ENCODE assay signal across 13 mouse cellular contexts in genomic region chr7:45167761-45168445, GRCm38 (mm10). TPM values are rescaled to one million over a fixed set of nuclear protein-coding genes. Genes with fewer than 3 reads are reported as not detected.
DNase-seq lines count a peak whose midpoint lies in the region; ATAC-seq and TF ChIP-seq lines count a peak whose summit lies in the region.
"Had no signal": no experiment of that assay in that cellular context is flagged by ENCODE, and none has a peak within 500 bp of the region (broad histone marks: within the 10 kb centered on the region; RNA-seq: fewer than 3 reads in every experiment).

No protein-coding gene starts in this region.

- peaks cover 27% of the 10 kb centered on the region for H3K4me1 ChIP-seq in hindbrain, embryonic 13.5 days (replicated peaks)
- H3K4me1 ChIP-seq in midbrain, postnatal 0 days (ENCODE audit: insufficient read depth, low read length), result peaks cover 7% of the 10 kb centered on the region; the same call in 1 of the 2 replicates

- intact Hi-C loops in left cerebral cortex, adult 2 months (cut with DNase I), result loop anchor here (2.0 kb wide), 1 partner anchor 89 kb away; no protein-coding TSS in a partner anchor
- intact Hi-C loops in left cerebral cortex, postnatal 10 days (cut with DNase I), result loop anchor here (10.0 kb wide), 1 partner anchor 197 kb away; the partner anchor contains the start of gene Ppfia3

- peaks cover 99% of the 10 kb centered on the region for H3K27me3 ChIP-seq in hindbrain, embryonic 13.5 days
- H3K27me3 ChIP-seq in midbrain, postnatal 0 days (ENCODE audit: insufficient read depth, low read length), result peaks cover 58% of the 10 kb centered on the region

- peak overlapping the region; percentile 43 for H3K4me3 ChIP-seq in left cerebral cortex, adult 2 months
- H3K4me3 ChIP-seq in hindbrain, embryonic 13.5 days, result 0 out of 2 replicates have a peak overlapping the region, but pooled peaks have one; percentile 5
- H3K4me3 ChIP-seq in midbrain, postnatal 0 days (ENCODE audit: low read depth, low read length), result 0 out of 2 replicates have a peak overlapping the region, but pooled peaks have one; percentile 17
- H3K4me3 ChIP-seq: myocyte had no signal

- no peak for ATAC-seq in hindbrain, embryonic 13.5 days (ENCODE audit: low FRiP score)
- no peak for ATAC-seq in midbrain, postnatal 0 days (ENCODE audit: low FRiP score)

- H3K9ac ChIP-seq in hindbrain, embryonic 13.5 days, result peak overlapping the region; percentile 39
- H3K9ac ChIP-seq in midbrain, postnatal 0 days (replicated peaks; ENCODE audit: low read length, poor library complexity, severe bottlenecking), result no peak overlapping the region

- H3K36me3 ChIP-seq in hindbrain, embryonic 13.5 days, result no peaks in the 10 kb centered on the region
- H3K36me3 ChIP-seq in midbrain, postnatal 0 days (ENCODE audit: insufficient read depth, low read length), result no peaks in the 10 kb centered on the region

- no peak for TF ChIP-seq CTCF in left cerebral cortex, adult 2 months (IDR thresholded peaks at IDR 0.05)
- no peak for TF ChIP-seq CTCF in midbrain, postnatal 0 days (IDR thresholded peaks at IDR 0.05)

- WGBS in hindbrain, embryonic 13.5 days, result 2% methylated on average over 19 of the region's 19 CpGs
- 4% methylated on average over 19 of the region's 19 CpGs for WGBS in midbrain, postnatal 0 days

- peak in 1 of 2 experiments; percentile 65 for DNase-seq in left cerebral cortex, adult 2 months (ENCODE audit: extremely low spot score in 1 of 2, low spot score in 2 of 2)
- no peak for DNase-seq in left cerebral cortex, postnatal 10 days (ENCODE audit: extremely low spot score in 1 of 2, low spot score in 2 of 2)
- DNase-seq in cerebellum, adult 9-11 months, result peak; percentile 90
- no peak for DNase-seq in midbrain, postnatal 0 days (ENCODE audit: low spot score)
- no peak for DNase-seq in adrenal gland, postnatal 14 days
- no peak for DNase-seq in kidney, adult 9 months
- DNase-seq in c-Kit-positive CD71-positive TER-119-positive erythroid progenitor cells, embryonic 14.5 days (ENCODE audit: low spot score), result no peak
- DNase-seq: lung, adult 18-20 months had no signal

- peak overlapping the region; percentile 93 for H3K27ac ChIP-seq in left cerebral cortex, adult 2 months
- no peak overlapping the region for H3K27ac ChIP-seq in hindbrain, embryonic 13.5 days
- H3K27ac ChIP-seq in midbrain, postnatal 0 days (ENCODE audit: low read depth, low read length), result no peak overlapping the region

- H3K4me2 ChIP-seq in hindbrain, embryonic 13.5 days, result 0 out of 2 replicates have a peak overlapping the region, but pooled peaks have one; percentile 11
- peak overlapping the region; percentile 9; the same call in 1 of the 2 replicates for H3K4me2 ChIP-seq in midbrain, postnatal 0 days (ENCODE audit: low read depth, low read length, poor library complexity, severe bottlenecking)

- 0 out of 2 replicates have a peak, but pooled peaks cover 5% of the 10 kb centered on the region for H3K9me3 ChIP-seq in hindbrain, embryonic 13.5 days
- no peaks in the 10 kb centered on the region for H3K9me3 ChIP-seq in midbrain, postnatal 0 days (ENCODE audit: low read length)

RNA-seq across cellular contexts. Expression of gene Slc17a7, which starts 4.2 kb away (rescaled TPM):
- total RNA-seq in left cerebral cortex, adult 2 months (2021), result 1,000 to 10,000 TPM; 1,255 to 1,327 TPM
- total RNA-seq in left cerebral cortex, postnatal 10 days (2021), result 1,000 to 10,000 TPM; 1,057 to 1,070 TPM
- 0.42 and 0.62 TPM in 2 replicates for polyA plus RNA-seq in hindbrain, embryonic 13.5 days (2015; fragmentation: Nextera tagmentation; extraction: Ambion mirVana)
- 1.9 and 2.5 TPM in 2 replicates for total RNA-seq in midbrain, postnatal 0 days (2014; rRNA removed)
- 0.95 and 0.96 TPM in 2 replicates for polyA plus RNA-seq in midbrain, postnatal 0 days (2015; fragmentation: Nextera tagmentation; extraction: Ambion mirVana)
- total RNA-seq in adrenal gland, postnatal 14 days (2021), result 0.22 and 0.79 TPM in 2 replicates
- total RNA-seq: hematopoietic stem cell, adult 5-6 weeks had no signal

RNA-seq across cellular contexts. Expression of gene Gfy, which starts 11.5 kb away (rescaled TPM):
- total RNA-seq in left cerebral cortex, adult 2 months (2021), result under 1 TPM in 1 of 2 experiments, not detected in 1; 0.29 TPM
- under 1 TPM in 1 of 2 experiments, not detected in 1; 0.17 TPM for total RNA-seq in left cerebral cortex, postnatal 10 days (2021)
- not detected in 2 replicates for polyA plus RNA-seq in hindbrain, embryonic 13.5 days (2015; fragmentation: Nextera tagmentation; extraction: Ambion mirVana)
- total RNA-seq in midbrain, postnatal 0 days (2014; rRNA removed), result not detected in 2 replicates
- polyA plus RNA-seq in midbrain, postnatal 0 days (2015; fragmentation: Nextera tagmentation; extraction: Ambion mirVana), result 0.11 and 0.51 TPM in 2 replicates
- not detected in 2 replicates for total RNA-seq in adrenal gland, postnatal 14 days (2021)
- total RNA-seq: gastrocnemius, adult 8-10 months; hematopoietic stem cell, adult 5-6 weeks had no signal

RNA-seq across cellular contexts. Expression of gene Pth2, which starts 12.9 kb away (rescaled TPM):
- total RNA-seq in left cerebral cortex, adult 2 months (2021), result not detected
- not detected for total RNA-seq in left cerebral cortex, postnatal 10 days (2021)
- polyA plus RNA-seq in hindbrain, embryonic 13.5 days (2015; fragmentation: Nextera tagmentation; extraction: Ambion mirVana), result 0.66 TPM in 1 of 2 replicates, not detected in the other
- not detected in 2 replicates for total RNA-seq in midbrain, postnatal 0 days (2014; rRNA removed)
- 0.93 and 1.3 TPM in 2 replicates for polyA plus RNA-seq in midbrain, postnatal 0 days (2015; fragmentation: Nextera tagmentation; extraction: Ambion mirVana)
- total RNA-seq in adrenal gland, postnatal 14 days (2021), result not detected in 2 replicates
- total RNA-seq: gastrocnemius, adult 8-10 months; hematopoietic stem cell, adult 5-6 weeks had no signal
- polyA plus RNA-seq: embryonic facial prominence, embryonic 11.5 days; myocyte had no signal

RNA-seq across cellular contexts. Expression of gene Aldh16a1, which starts 13.5 kb away (rescaled TPM):
- 10 to 100 TPM; 15.9 to 23.1 TPM for total RNA-seq in left cerebral cortex, adult 2 months (2021)
- total RNA-seq in left cerebral cortex, postnatal 10 days (2021), result 10 to 100 TPM; 13.3 to 16.7 TPM
- 23.7 and 24.5 TPM in 2 replicates for polyA plus RNA-seq in hindbrain, embryonic 13.5 days (2015; fragmentation: Nextera tagmentation; extraction: Ambion mirVana)
- 18.9 and 22.0 TPM in 2 replicates for total RNA-seq in midbrain, postnatal 0 days (2014; rRNA removed)
- polyA plus RNA-seq in midbrain, postnatal 0 days (2015; fragmentation: Nextera tagmentation; extraction: Ambion mirVana), result 12.9 and 15.2 TPM in 2 replicates
- total RNA-seq in adrenal gland, postnatal 14 days (2021), result 59.8 and 59.9 TPM in 2 replicates

RNA-seq across cellular contexts. Expression of gene Pih1d1, which starts 13.8 kb away (rescaled TPM):
- total RNA-seq in left cerebral cortex, adult 2 months (2021), result 10 to 100 TPM; 47.6 to 48.4 TPM
- 10 to 100 TPM; 60.0 to 66.7 TPM for total RNA-seq in left cerebral cortex, postnatal 10 days (2021)
- polyA plus RNA-seq in hindbrain, embryonic 13.5 days (2015; fragmentation: Nextera tagmentation; extraction: Ambion mirVana), result 85.6 and 94.4 TPM in 2 replicates
- total RNA-seq in midbrain, postnatal 0 days (2014; rRNA removed), result 104 and 124 TPM in 2 replicates
- 77.1 and 81.6 TPM in 2 replicates for polyA plus RNA-seq in midbrain, postnatal 0 days (2015; fragmentation: Nextera tagmentation; extraction: Ambion mirVana)
- total RNA-seq in adrenal gland, postnatal 14 days (2021), result 55.6 and 58.5 TPM in 2 replicates

Comparison
In these comparisons a context has a peak if more than half of its experiments do, and no peak if none do; other contexts are left out.
1. RNA of gene Slc17a7, which starts 4.2 kb away (total RNA-seq): 1,255 to 1,327 TPM in left cerebral cortex, adult 2 months and 1,057 to 1,070 TPM in left cerebral cortex, postnatal 10 days; 1.9 to 2.5 TPM in midbrain, postnatal 0 days and 0.22 to 0.79 TPM in adrenal gland, postnatal 14 days; every median in the first group is over 100 times any median in the second.
2. Peak in every context shown above with its lines, with median percentiles within 50 percentile points of each other: H3K4me3 ChIP-seq.